Mouse (Mus musculus): ENCODE measurements around the gene Lrp4. TPM values are rescaled to one million over a fixed set of nuclear protein-coding genes. Genes with fewer than 3 reads are reported as not detected.
A peak's percentile ranks its signal among the peaks of the same experiment; 100 is the strongest.
"Not testable (repeated sequence)": the region's sequence is repeated elsewhere in the genome, so short reads cannot be mapped to it uniquely, and the experiment has no call there.

Lrp4 gene
- total RNA-seq, 2 experiments from 2014 or later, result 38.0 to 40.2 TPM

DNA sequence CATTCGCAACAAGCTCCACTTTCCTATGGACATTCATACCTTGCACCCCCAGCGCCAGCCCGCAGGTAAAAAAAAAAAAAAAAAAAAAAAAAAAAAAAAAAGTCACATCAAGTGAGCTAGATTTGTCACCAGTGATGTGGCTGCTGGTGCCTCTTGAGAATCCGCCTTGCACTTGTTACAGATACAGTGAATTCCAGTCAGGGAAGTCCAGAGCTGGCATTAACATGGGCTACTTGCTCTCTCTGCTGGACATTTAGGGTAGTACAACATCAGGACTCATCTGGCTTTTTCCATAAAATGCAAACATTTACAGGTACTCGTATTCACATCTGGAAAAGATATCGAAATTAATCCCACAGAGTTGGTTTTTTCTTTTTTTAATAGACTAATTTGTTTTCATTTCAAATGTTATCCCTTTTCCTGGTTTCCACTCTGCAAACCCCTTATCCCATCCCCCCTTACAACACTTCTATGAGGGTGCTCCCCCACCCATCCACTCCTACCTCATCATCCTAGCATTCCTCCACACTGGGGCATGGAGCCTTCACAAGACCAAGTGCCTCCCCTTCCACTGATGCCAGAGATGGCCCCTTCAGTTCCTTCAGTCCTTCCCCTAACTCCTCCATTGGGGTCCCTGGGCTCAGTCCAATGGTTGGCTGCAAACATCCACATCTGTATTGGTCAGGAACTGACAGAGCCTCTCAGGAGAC is 23.6 kb downstream of the Lrp4 start:
- peak; percentile 30 to 87 for DNase-seq (ENCODE audit: low spot score in 2 of 2)

GRCm38 (mm10) chr2:91484698-91485097 is 27.4 kb downstream of the Lrp4 start:
- DNase-seq (ENCODE audit: low spot score in 2 of 2), result no peak

DNA sequence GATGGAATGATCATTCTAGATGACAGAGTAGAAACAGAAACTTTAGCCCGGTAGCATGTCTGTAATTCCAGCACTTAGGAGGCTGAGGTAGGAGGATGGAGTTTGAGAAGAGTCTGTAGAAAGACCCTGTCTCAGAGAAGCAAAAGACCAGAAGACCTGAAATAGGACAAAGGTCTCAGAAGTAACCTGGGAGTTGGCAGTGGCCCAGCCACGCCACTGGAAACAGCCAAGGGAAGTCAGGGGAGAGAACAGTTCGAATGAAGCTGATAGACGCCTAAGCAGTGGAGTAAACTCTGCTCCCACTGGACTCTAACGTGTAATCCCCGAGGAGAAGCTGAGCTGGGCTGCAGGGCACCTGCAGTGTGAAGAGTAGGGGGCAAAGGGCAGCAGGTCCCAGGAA is 27.9 kb downstream of the Lrp4 start:
- DNase-seq (ENCODE audit: low spot score in 2 of 2), result no peak

- not testable (repeated sequence) for DNase-seq (ENCODE audit: low spot score in 2 of 2)
Measured at GRCm38 (mm10) chr2:91487295-91487694, 30.0 kb downstream of the Lrp4 start.

DNA sequence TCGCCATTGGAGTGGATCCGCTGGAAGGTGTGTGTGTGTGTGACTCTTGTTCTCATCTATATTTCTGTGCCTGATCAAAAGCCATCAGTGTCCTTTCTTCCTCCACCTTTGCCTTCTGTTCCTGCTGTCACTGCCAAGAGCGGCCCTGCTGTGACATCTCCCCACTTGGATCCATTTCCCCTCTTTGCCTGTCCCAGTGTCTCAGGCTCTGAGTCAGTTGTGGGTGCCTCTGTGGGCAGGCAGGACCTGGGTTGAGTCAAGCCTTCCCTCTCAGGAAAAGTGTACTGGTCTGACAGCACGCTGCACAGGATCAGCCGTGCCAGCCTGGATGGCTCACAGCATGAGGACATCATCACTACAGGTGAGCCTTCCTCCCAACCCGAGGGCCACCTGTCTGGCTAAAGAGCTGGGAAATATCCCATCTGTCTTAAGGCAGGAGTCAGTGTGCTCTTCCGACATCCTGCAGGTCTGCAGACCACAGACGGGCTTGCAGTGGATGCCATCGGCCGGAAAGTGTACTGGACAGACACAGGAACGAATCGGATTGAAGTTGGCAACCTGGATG is 34.8 kb downstream of the Lrp4 start:
- DNase-seq (ENCODE audit: low spot score in 2 of 2), result no peak

- DNase-seq (ENCODE audit: low spot score in 2 of 2), result no peak
Measured at GRCm38 (mm10) chr2:91493981-91494380, 36.7 kb downstream of the Lrp4 start.

- no peak for DNase-seq (ENCODE audit: low spot score in 2 of 2)
Measured at GRCm38 (mm10) chr2:91498093-91498719, 40.9 kb downstream of the Lrp4 start.

DNA sequence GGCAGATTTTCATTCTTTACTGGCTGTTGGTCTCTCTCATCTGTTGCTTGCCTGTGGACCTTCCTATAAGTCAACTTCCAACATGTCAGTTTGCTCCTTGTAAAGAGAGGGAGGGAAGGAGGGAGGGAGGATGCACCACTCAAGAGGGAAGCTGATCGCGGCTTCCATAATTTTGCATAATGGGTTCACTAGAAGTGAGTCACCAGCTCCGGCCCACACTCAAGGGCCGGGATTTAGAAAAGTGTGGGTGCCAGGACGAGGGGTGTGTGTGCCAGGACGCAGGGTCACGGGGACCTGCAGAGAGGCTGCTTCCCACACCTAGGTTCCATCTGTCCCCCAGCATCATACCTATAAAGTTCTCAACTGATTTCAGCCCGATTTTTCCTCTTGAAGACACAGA is 50.8 kb downstream of the Lrp4 start:
- no peak for DNase-seq (ENCODE audit: low spot score in 2 of 2)

- DNase-seq (ENCODE audit: low spot score in 2 of 2), result no peak
Measured at GRCm38 (mm10) chr2:91517186-91517585, 59.9 kb downstream of the Lrp4 start.

GRCm38 (mm10) chr2:91526294-91527146 is 69.2 kb downstream of the Lrp4 start, which contains the start of gene Ckap5:
TSS of gene Ckap5 (plus strand) at chr2:91526762.
- DNase-seq (ENCODE audit: low spot score in 2 of 2), result peak; percentile 90 to 95

GRCm38 (mm10) chr2:91527147-91527486 is 69.8 kb downstream of the Lrp4 start:
- peak in 1 of 2 experiments; percentile 22 for DNase-seq (ENCODE audit: low spot score in 2 of 2)

DNA sequence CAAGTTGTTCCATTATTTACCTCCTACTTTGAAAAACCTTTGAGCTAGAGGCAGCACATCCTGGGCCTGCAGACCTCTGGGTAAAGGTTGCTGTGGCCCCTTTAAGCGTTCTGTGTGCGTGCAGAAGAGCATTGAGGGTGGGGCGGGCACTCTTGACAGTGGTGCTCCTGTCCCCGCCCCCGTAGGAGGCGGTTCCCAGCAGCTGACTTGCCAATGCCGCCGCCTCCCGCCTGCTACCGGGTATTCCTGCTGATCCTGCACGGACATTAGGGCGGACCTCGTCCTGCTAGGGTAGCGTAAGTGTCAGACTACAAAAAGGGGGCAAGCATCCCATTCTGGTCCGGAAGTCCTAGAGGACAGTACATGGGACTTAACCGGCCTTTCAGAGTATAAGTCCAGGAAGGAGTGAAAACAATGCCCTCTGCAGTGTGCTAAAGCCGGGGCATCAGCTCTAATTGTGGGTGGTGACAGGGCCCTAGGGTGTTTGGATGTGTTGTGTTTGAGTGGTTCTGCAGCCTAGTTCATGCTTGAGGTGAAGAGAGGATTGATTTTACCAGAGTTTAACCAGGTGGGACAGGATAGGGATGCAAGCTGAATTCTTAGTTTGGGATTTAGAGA is 80.4 kb downstream of the Lrp4 start:
- peak; percentile 21 to 67 for DNase-seq (ENCODE audit: low spot score in 2 of 2)

Other genes with a start within 250 kb of the Lrp4 start
- 1 to 10 TPM; 7.3 to 9.1 TPM for gene Ddb2, start 220.5 kb upstream of the Lrp4 start, total RNA-seq (2021)
- gene Pacsin3, start 201.6 kb upstream of the Lrp4 start, total RNA-seq (2021), result 10 to 100 TPM; 23.2 to 25.5 TPM
- gene Arfgap2, start 192.5 kb upstream of the Lrp4 start, total RNA-seq (2021), result 10 to 100 TPM; 63.9 to 65.1 TPM
- 100 to 1,000 TPM in 1 of 2 experiments, 10 to 100 TPM in 1; 90.8 to 106 TPM for gene 1110051M20Rik, start 12.8 kb upstream of the Lrp4 start, total RNA-seq (2021)
- gene Ckap5, start 69.3 kb downstream of the Lrp4 start, total RNA-seq (2021), result 100 to 1,000 TPM; 112 to 120 TPM
- under 1 TPM in 1 of 2 experiments, not detected in 1; 0.25 TPM for gene F2, start 178.9 kb downstream of the Lrp4 start, total RNA-seq (2021)
- 10 to 100 TPM; 11.1 to 13.0 TPM for gene Zfp408, start 192.3 kb downstream of the Lrp4 start, total RNA-seq (2021)
- gene Arhgap1, start 192.3 kb downstream of the Lrp4 start, total RNA-seq (2021), result 10 to 100 TPM; 65.8 to 68.0 TPM

Data from layer of hippocampus, postnatal 14 days (tissue).